Mouse (Mus musculus): ENCODE measurements around the gene Susd1. TPM values are rescaled to one million over a fixed set of nuclear protein-coding genes. Genes with fewer than 3 reads are reported as not detected.

Susd1 gene
- polyA plus RNA-seq, 1 experiment from 2014 or later: 8.3 TPM

- Histone ChIP-seq H3K4me1 (replicated peaks; ENCODE audit: control insufficient read depth, insufficient read depth, low read length) (no peaks in the 10 kb centered on the region), H3K27ac (ENCODE audit: low read depth) (no peak overlapping the region), H3K9ac (ENCODE audit: low read length) (no peak overlapping the region), H3K4me2 (ENCODE audit: low read length) (no peak overlapping the region), H3K4me3 (ENCODE audit: low read depth, low read length) (no peak overlapping the region), H3K27me3 (replicated peaks; ENCODE audit: control insufficient read depth, insufficient read depth, low read length) (no peaks in the 10 kb centered on the region), H3K36me3 (ENCODE audit: control insufficient read depth, insufficient read depth, low read length) (no peaks in the 10 kb centered on the region), H3K9me3 (ENCODE audit: control insufficient read depth, low read length) (no peaks in the 10 kb centered on the region)
- no peak for ATAC-seq (replicated peaks; ENCODE audit: low FRiP score, low TSS enrichment, low read depth)
- WGBS: 88% methylated on average over 7 of the region's 7 CpGs
- no peak for DNase-seq (ENCODE audit: low spot score)
These were observed 160.0 kb downstream of the Susd1 start for GRCm38 (mm10) chr4:59278410-59278809.

- Histone ChIP-seq H3K27me3 (replicated peaks; ENCODE audit: control insufficient read depth, insufficient read depth, low read length) (no peaks in the 10 kb centered on the region), H3K4me2 (ENCODE audit: low read length) (no peak overlapping the region), H3K36me3 (ENCODE audit: control insufficient read depth, insufficient read depth, low read length) (no peaks in the 10 kb centered on the region), H3K9me3 (ENCODE audit: control insufficient read depth, low read length) (no peaks in the 10 kb centered on the region), H3K4me3 (ENCODE audit: low read depth, low read length) (no peak overlapping the region), H3K9ac (ENCODE audit: low read length) (no peak overlapping the region), H3K4me1 (replicated peaks; ENCODE audit: control insufficient read depth, insufficient read depth, low read length) (no peaks in the 10 kb centered on the region), H3K27ac (ENCODE audit: low read depth) (no peak overlapping the region)
- DNase-seq (ENCODE audit: low spot score) (no peak), ATAC-seq (replicated peaks; ENCODE audit: low FRiP score, low TSS enrichment, low read depth) (no peak)
- WGBS: 96% methylated on average over 9 of the region's 9 CpGs
These were observed 160.5 kb downstream of the Susd1 start for GRCm38 (mm10) chr4:59277958-59278357.

GRCm38 (mm10) chr4:59275956-59276355, 162.5 kb downstream of the Susd1 start:
- no peak overlapping the region for H3K4me3 ChIP-seq (ENCODE audit: low read depth, low read length)
- H3K27me3 ChIP-seq (replicated peaks; ENCODE audit: control insufficient read depth, insufficient read depth, low read length): no peaks in the 10 kb centered on the region
- no peak for ATAC-seq (replicated peaks; ENCODE audit: low FRiP score, low TSS enrichment, low read depth)
- no peak overlapping the region for H3K27ac ChIP-seq (ENCODE audit: low read depth)
- H3K4me1 ChIP-seq (replicated peaks; ENCODE audit: control insufficient read depth, insufficient read depth, low read length): no peaks in the 10 kb centered on the region
- no peaks in the 10 kb centered on the region for H3K9me3 ChIP-seq (ENCODE audit: control insufficient read depth, low read length)
- no peak overlapping the region for H3K9ac ChIP-seq (ENCODE audit: low read length)
- WGBS: 81% methylated on average over 2 of the region's 2 CpGs
- no peak for DNase-seq (ENCODE audit: low spot score)
- H3K36me3 ChIP-seq (ENCODE audit: control insufficient read depth, insufficient read depth, low read length): no peaks in the 10 kb centered on the region
- no peak overlapping the region for H3K4me2 ChIP-seq (ENCODE audit: low read length)

- Histone ChIP-seq H3K27ac (ENCODE audit: low read depth) (no peak overlapping the region), H3K9me3 (ENCODE audit: control insufficient read depth, low read length) (no peaks in the 10 kb centered on the region), H3K27me3 (replicated peaks; ENCODE audit: control insufficient read depth, insufficient read depth, low read length) (no peaks in the 10 kb centered on the region), H3K9ac (ENCODE audit: low read length) (no peak overlapping the region), H3K4me2 (ENCODE audit: low read length) (no peak overlapping the region), H3K4me3 (ENCODE audit: low read depth, low read length) (no peak overlapping the region), H3K4me1 (replicated peaks; ENCODE audit: control insufficient read depth, insufficient read depth, low read length) (no peaks in the 10 kb centered on the region), H3K36me3 (ENCODE audit: control insufficient read depth, insufficient read depth, low read length) (no peaks in the 10 kb centered on the region)
- no peak for ATAC-seq (replicated peaks; ENCODE audit: low FRiP score, low TSS enrichment, low read depth)
- 74% methylated on average over 3 of the region's 3 CpGs for WGBS
- no peak for DNase-seq (ENCODE audit: low spot score)
These were observed 162.9 kb downstream of the Susd1 start for GRCm38 (mm10) chr4:59275494-59275893.

- Histone ChIP-seq H3K9ac (ENCODE audit: low read length) (no peak overlapping the region), H3K4me3 (ENCODE audit: low read depth, low read length) (no peak overlapping the region), H3K36me3 (ENCODE audit: control insufficient read depth, insufficient read depth, low read length) (no peaks in the 10 kb centered on the region), H3K27me3 (replicated peaks; ENCODE audit: control insufficient read depth, insufficient read depth, low read length) (no peaks in the 10 kb centered on the region), H3K4me1 (replicated peaks; ENCODE audit: control insufficient read depth, insufficient read depth, low read length) (no peaks in the 10 kb centered on the region), H3K4me2 (ENCODE audit: low read length) (no peak overlapping the region), H3K27ac (ENCODE audit: low read depth) (no peak overlapping the region), H3K9me3 (ENCODE audit: control insufficient read depth, low read length) (no peaks in the 10 kb centered on the region)
- 75% methylated on average over 4 of the region's 4 CpGs for WGBS
- no peak for ATAC-seq (replicated peaks; ENCODE audit: low FRiP score, low TSS enrichment, low read depth)
- no peak for DNase-seq (ENCODE audit: low spot score)
These were observed 164.3 kb downstream of the Susd1 start for GRCm38 (mm10) chr4:59274136-59274535.

GRCm38 (mm10) chr4:59273342-59273741, 165.1 kb downstream of the Susd1 start:
- Histone ChIP-seq H3K9me3 (ENCODE audit: control insufficient read depth, low read length) (no peaks in the 10 kb centered on the region), H3K4me3 (ENCODE audit: low read depth, low read length) (no peak overlapping the region), H3K36me3 (ENCODE audit: control insufficient read depth, insufficient read depth, low read length) (no peaks in the 10 kb centered on the region), H3K4me2 (ENCODE audit: low read length) (no peak overlapping the region), H3K27ac (ENCODE audit: low read depth) (no peak overlapping the region), H3K9ac (ENCODE audit: low read length) (no peak overlapping the region), H3K4me1 (replicated peaks; ENCODE audit: control insufficient read depth, insufficient read depth, low read length) (no peaks in the 10 kb centered on the region), H3K27me3 (replicated peaks; ENCODE audit: control insufficient read depth, insufficient read depth, low read length) (no peaks in the 10 kb centered on the region)
- DNase-seq (ENCODE audit: low spot score): no peak
- no peak for ATAC-seq (replicated peaks; ENCODE audit: low FRiP score, low TSS enrichment, low read depth)
- 46% methylated on average over 1 of the region's 1 CpGs for WGBS

- no peaks in the 10 kb centered on the region for H3K4me1 ChIP-seq (replicated peaks; ENCODE audit: control insufficient read depth, insufficient read depth, low read length)
- H3K4me2 ChIP-seq (ENCODE audit: low read length): no peak overlapping the region
- DNase-seq (ENCODE audit: low spot score) (no peak), ATAC-seq (replicated peaks; ENCODE audit: low FRiP score, low TSS enrichment, low read depth) (no peak)
- H3K9me3 ChIP-seq (ENCODE audit: control insufficient read depth, low read length): no peaks in the 10 kb centered on the region
- no peak overlapping the region for H3K4me3 ChIP-seq (ENCODE audit: low read depth, low read length)
- 89% methylated on average over 5 of the region's 5 CpGs for WGBS
- no peaks in the 10 kb centered on the region for H3K27me3 ChIP-seq (replicated peaks; ENCODE audit: control insufficient read depth, insufficient read depth, low read length)
- H3K9ac ChIP-seq (ENCODE audit: low read length): no peak overlapping the region
- H3K36me3 ChIP-seq (ENCODE audit: control insufficient read depth, insufficient read depth, low read length): no peaks in the 10 kb centered on the region
- no peak overlapping the region for H3K27ac ChIP-seq (ENCODE audit: low read depth)
These were observed 172.8 kb downstream of the Susd1 start for GRCm38 (mm10) chr4:59265631-59266030.

- Histone ChIP-seq H3K27me3 (replicated peaks; ENCODE audit: control insufficient read depth, insufficient read depth, low read length) (no peaks in the 10 kb centered on the region), H3K9me3 (ENCODE audit: control insufficient read depth, low read length) (no peaks in the 10 kb centered on the region), H3K4me3 (ENCODE audit: low read depth, low read length) (no peak overlapping the region), H3K4me2 (ENCODE audit: low read length) (no peak overlapping the region), H3K4me1 (replicated peaks; ENCODE audit: control insufficient read depth, insufficient read depth, low read length) (no peaks in the 10 kb centered on the region), H3K27ac (ENCODE audit: low read depth) (no peak overlapping the region), H3K36me3 (ENCODE audit: control insufficient read depth, insufficient read depth, low read length) (no peaks in the 10 kb centered on the region), H3K9ac (ENCODE audit: low read length) (no peak overlapping the region)
- ATAC-seq (replicated peaks; ENCODE audit: low FRiP score, low TSS enrichment, low read depth) (no peak), DNase-seq (ENCODE audit: low spot score) (no peak)
- WGBS: 87% methylated on average over 5 of the region's 5 CpGs
These were observed 173.3 kb downstream of the Susd1 start for GRCm38 (mm10) chr4:59265182-59265581.
